Mouse (Mus musculus): Measurements from ENCODE around the gene Gm47959. TPM values are rescaled to one million over a fixed set of nuclear protein-coding genes. Genes with fewer than 3 reads are reported as not detected.

The Gm47959 gene
- polyA plus RNA-seq, 1 experiment from 2014 or later = not detected

DNA sequence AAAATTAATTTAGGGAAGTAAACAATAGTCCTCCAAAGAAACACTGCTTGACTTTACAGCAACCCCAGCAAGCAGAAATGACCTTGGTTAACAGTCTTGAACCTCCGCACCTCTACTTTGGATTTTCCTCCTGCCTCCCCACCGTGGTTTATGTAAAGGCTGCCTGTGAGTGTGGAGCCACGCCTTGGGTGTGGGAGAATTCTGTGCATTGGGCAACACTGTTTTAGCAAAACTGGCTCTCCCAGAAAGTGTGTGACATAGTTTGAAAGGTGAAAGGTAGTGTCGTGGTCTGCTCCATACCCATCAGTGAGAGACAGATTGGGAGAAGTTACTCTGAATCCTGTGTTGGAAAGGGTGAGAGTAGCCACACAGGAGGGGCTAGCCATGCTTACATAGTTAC is 38.7 kb downstream of the Gm47959 start:
- H3K4me1 ChIP-seq = peaks cover 27% of the 10 kb centered on the region
- no peaks in the 10 kb centered on the region for H3K9me3 ChIP-seq (replicated peaks)
- no peaks in the 10 kb centered on the region for H3K36me3 ChIP-seq
- H3K4me3 ChIP-seq = no peak overlapping the region
- no peaks in the 10 kb centered on the region for H3K27me3 ChIP-seq (ENCODE audit: low read depth, poor library complexity, severe bottlenecking)
- DNase-seq (ENCODE audit: low spot score) = no peak
- 75% methylated on average over 4 of the region's 4 CpGs for whole genome bisulfite sequencing
- no peak overlapping the region for H3K27ac ChIP-seq

DNA sequence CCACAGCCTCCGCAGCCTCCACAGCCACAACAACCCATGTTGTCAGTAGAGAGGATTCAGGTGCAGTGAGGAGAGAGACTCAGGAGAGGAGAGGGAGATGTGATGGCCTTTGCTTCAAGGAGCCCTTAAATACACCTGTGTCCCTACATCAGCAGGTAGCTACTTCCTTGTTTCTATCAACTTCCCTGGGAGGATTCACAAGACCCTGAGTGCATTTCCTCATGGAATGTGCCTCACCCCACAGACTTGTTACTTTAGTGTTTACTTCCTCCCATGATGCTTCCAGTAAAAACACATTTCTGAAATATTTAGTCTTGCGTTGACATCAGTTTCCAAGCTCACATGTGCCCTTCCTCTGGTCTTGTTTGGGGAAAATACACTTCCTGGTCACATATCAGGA is 42.0 kb downstream of the Gm47959 start, which contains the start of gene Krtap28-10:
TSS of gene Krtap28-10 (minus strand) at position 101 of the 400 bp plus-strand sequence.
- WGBS = 99% methylated on average over 2 of the region's 2 CpGs
- Histone ChIP-seq H3K9me3 (replicated peaks) (no peaks in the 10 kb centered on the region), H3K4me3 (no peak within 1 kb of the TSS), H3K27me3 (ENCODE audit: low read depth, poor library complexity, severe bottlenecking) (no peaks in the 10 kb centered on the region), H3K4me1 (peaks cover 13% of the 10 kb centered on the region; the same call in 1 of the 2 replicates), H3K27ac (no peak within 1 kb of the TSS), H3K36me3 (no peaks in the 10 kb centered on the region)
- DNase-seq (ENCODE audit: low spot score) = no peak

DNA sequence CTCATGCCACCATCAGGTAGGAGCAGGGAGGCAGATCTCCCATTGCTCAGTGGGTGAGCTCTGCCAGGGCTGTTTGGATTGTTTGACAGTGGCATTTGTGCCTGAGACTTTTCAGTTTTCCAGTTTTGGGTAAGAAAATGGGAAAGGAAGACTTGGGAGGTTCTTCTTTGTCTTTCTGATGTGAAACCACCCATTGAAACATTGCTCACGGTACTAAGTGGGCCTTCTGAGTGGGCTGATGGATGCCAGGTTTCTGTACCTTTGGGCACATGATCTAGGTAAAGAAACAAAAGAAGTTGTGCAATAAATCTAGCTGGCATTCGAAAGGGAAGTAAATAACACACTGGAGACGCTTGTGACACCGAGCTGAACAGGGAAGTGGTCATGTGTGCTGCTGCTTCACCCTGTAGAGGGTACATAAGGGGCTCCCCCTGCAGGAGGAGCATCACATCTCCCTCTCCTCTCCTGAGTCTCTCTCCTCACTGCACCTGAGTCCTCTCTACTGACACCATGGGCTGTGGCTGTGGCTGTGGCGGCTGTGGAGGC is 44.6 kb downstream of the Gm47959 start, which contains the start of gene Gm47969:
TSS of gene Gm47969 (plus strand) at position 51 of the 546 bp plus-strand sequence.
- Histone ChIP-seq H3K27ac (no peak within 1 kb of the TSS), H3K27me3 (ENCODE audit: low read depth, poor library complexity, severe bottlenecking) (no peaks in the 10 kb centered on the region), H3K36me3 (no peaks in the 10 kb centered on the region), H3K4me1 (no peaks in the 10 kb centered on the region), H3K9me3 (replicated peaks) (no peaks in the 10 kb centered on the region), H3K4me3 (no peak within 1 kb of the TSS)
- 89% methylated on average over 5 of the region's 5 CpGs for WGBS
- DNase-seq (ENCODE audit: low spot score) = no peak

Other genes with a start within 250 kb of the Gm47959 start
- gene Tm4sf20, start 232.1 kb upstream of the Gm47959 start, polyA plus RNA-seq (2016; fragmentation: Nextera tagmentation; extraction: Ambion mirVana) = 0.25 TPM in 1 of 2 replicates, not detected in the other
- not detected in 2 replicates for gene Gm47791, start 229.3 kb upstream of the Gm47959 start, polyA plus RNA-seq (2016; fragmentation: Nextera tagmentation; extraction: Ambion mirVana)
- 26.9 and 30.5 TPM in 2 replicates for gene Agfg1, start 161.1 kb upstream of the Gm47959 start, polyA plus RNA-seq (2016; fragmentation: Nextera tagmentation; extraction: Ambion mirVana)
- gene A030005L19Rik, start 87.2 kb upstream of the Gm47959 start, polyA plus RNA-seq (2016; fragmentation: Nextera tagmentation; extraction: Ambion mirVana) = 0.19 TPM in 1 of 2 replicates, not detected in the other
- gene A030014E15Rik, start 75.6 kb upstream of the Gm47959 start, polyA plus RNA-seq (2016; fragmentation: Nextera tagmentation; extraction: Ambion mirVana) = not detected in 2 replicates
- not detected in 2 replicates for gene Gm6217, start 69.1 kb upstream of the Gm47959 start, polyA plus RNA-seq (2016; fragmentation: Nextera tagmentation; extraction: Ambion mirVana)
- gene A030003K21Rik, start 57.2 kb upstream of the Gm47959 start, polyA plus RNA-seq (2016; fragmentation: Nextera tagmentation; extraction: Ambion mirVana) = not detected in 2 replicates
- gene Gm7544, start 44.5 kb upstream of the Gm47959 start, polyA plus RNA-seq (2016; fragmentation: Nextera tagmentation; extraction: Ambion mirVana) = not detected in 2 replicates
- gene Gm47955, start 40.3 kb upstream of the Gm47959 start, polyA plus RNA-seq (2016; fragmentation: Nextera tagmentation; extraction: Ambion mirVana) = not detected in 2 replicates
- gene Slc19a3, start 37.9 kb downstream of the Gm47959 start, polyA plus RNA-seq (2016; fragmentation: Nextera tagmentation; extraction: Ambion mirVana) = 0.33 and 0.45 TPM in 2 replicates
- not detected in 2 replicates for gene Krtap28-10, start 41.9 kb downstream of the Gm47959 start, polyA plus RNA-seq (2016; fragmentation: Nextera tagmentation; extraction: Ambion mirVana)
- not detected in 2 replicates for gene Gm47969, start 44.4 kb downstream of the Gm47959 start, polyA plus RNA-seq (2016; fragmentation: Nextera tagmentation; extraction: Ambion mirVana)
- not detected in 2 replicates for gene A030005K14Rik, start 58.8 kb downstream of the Gm47959 start, polyA plus RNA-seq (2016; fragmentation: Nextera tagmentation; extraction: Ambion mirVana)
- not detected in 2 replicates for gene Krtap28-13, start 60.4 kb downstream of the Gm47959 start, polyA plus RNA-seq (2016; fragmentation: Nextera tagmentation; extraction: Ambion mirVana)
- not detected in 2 replicates for gene Ccl20, start 116.2 kb downstream of the Gm47959 start, polyA plus RNA-seq (2016; fragmentation: Nextera tagmentation; extraction: Ambion mirVana)
- gene Daw1, start 159.2 kb downstream of the Gm47959 start, polyA plus RNA-seq (2016; fragmentation: Nextera tagmentation; extraction: Ambion mirVana) = not detected in 2 replicates